In the genomic region with DNA sequence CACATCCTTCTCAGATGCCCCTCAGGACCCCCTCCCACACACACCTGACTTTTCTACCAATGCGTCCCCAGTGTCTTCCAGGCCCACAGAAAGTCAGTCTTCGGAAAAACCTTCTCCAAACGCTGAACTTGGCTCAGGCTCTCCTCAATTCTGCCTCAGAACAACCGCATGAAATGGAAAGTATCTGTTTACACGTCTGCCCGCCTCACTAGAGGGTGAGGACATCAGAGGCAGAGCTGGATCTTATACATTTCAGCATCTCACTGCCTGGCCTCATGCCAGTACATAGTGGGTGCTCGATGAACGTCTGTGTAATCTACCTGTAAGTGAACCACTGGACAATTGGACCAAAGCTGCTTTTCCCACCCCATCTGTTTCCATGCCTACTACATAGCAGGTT, we compare ENCODE assay signal across 17 mouse cellular contexts.
"Had no signal": no experiment of that assay in that cellular context is flagged by ENCODE, and none has a peak within 500 bp of the region (broad histone marks: within the 10 kb centered on the region; RNA-seq: fewer than 3 reads in every experiment).

No protein-coding gene starts in this region.

- H3K9me3 ChIP-seq: limb, embryonic 12.5 days; liver, embryonic 13.5 days; lung, embryonic 15.5 days; megakaryocyte, embryonic 14.5 days; midbrain, embryonic 15.5 days; neural tube, embryonic 13.5 days had no signal

- H3K4me2 ChIP-seq: limb, embryonic 12.5 days; liver, embryonic 13.5 days; lung, embryonic 15.5 days; midbrain, embryonic 11.5 days; midbrain, embryonic 15.5 days; neural tube, embryonic 13.5 days had no signal

- DNase-seq: kidney, postnatal 36 days; liver; liver, embryonic 13.5 days; liver, postnatal 0 days; lung, postnatal 14 days; retina, postnatal 1 day; right cerebral cortex, postnatal 4 days; spleen, adult 18-20 months; thymus, postnatal 36 days had no signal

- H3K27ac ChIP-seq: kidney, postnatal 0 days; limb, embryonic 12.5 days; liver, embryonic 13.5 days; lung, embryonic 15.5 days; macrophage; midbrain, embryonic 15.5 days; neural tube, embryonic 13.5 days had no signal

- H3K27me3 ChIP-seq: liver, embryonic 13.5 days; lung, embryonic 15.5 days; midbrain, embryonic 15.5 days; neural tube, embryonic 13.5 days had no signal

- H3K36me3 ChIP-seq: limb, embryonic 12.5 days; liver, embryonic 13.5 days; lung, embryonic 15.5 days; midbrain, embryonic 15.5 days; neural tube, embryonic 13.5 days had no signal

- H3K9ac ChIP-seq: limb, embryonic 12.5 days; liver, embryonic 13.5 days; liver, postnatal 0 days; lung, embryonic 15.5 days; midbrain, embryonic 15.5 days; neural tube, embryonic 13.5 days had no signal

- H3K4me1 ChIP-seq: liver, embryonic 13.5 days; lung, embryonic 15.5 days; midbrain, embryonic 15.5 days; neural tube, embryonic 13.5 days had no signal

- H3K4me3 ChIP-seq: limb, embryonic 12.5 days; liver, embryonic 13.5 days; lung, embryonic 15.5 days; megakaryocyte, embryonic 14.5 days; midbrain, embryonic 15.5 days; neural tube, embryonic 13.5 days had no signal

- ATAC-seq: liver, postnatal 0 days; midbrain, embryonic 15.5 days had no signal
